Mouse (Mus musculus) lung, postnatal 10 days (tissue): ENCODE results near the gene Gm49322.

Experiments
- DNase-seq: peaks from one replicate; pipeline ENCODE4 v3.0.0; 2021

Gene Gm49322

DNA sequence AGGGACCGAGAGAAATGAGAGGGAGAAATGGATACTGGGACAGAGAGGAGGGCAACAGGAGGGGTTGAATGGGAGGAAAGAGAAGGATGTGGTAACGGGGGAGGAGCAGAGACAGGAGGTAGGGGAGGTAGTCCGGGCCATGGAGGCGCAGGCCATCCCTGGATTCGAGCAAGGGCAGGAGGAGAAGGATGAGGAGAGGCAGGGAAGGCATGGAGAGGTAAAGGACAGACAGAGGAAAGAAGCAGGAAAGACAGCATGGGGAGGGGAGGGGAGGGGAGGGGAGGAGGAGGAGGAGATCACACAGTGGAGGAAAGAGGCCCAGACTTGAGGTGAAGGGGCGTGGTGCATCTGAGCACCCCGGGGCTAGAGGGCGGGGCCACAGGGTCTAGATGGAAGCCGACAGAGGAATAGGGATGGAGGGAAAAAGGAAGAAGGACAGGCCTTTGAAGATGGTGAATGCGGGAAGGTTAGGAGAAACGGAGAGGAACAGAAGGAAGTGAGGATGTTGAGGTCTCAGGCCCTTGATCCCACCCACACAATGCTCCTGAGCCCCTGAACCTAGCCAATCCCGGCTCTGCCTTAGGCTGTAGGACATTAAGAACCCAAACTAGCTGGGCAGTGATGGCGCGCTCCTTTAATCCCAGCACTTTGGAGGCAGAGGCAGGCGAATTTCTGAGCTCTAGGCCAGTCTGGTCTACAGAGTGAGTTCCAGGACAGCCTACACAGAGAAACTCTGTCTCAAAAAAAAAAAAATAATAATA is 51.2 kb downstream of the Gm49322 start, which contains the start of gene Btbd2:
Btbd2 (minus strand) TSS at position 209 of the 761 bp plus-strand sequence.
- peak; percentile 45 for DNase-seq

GRCm38 (mm10) chr10:80658194-80658840 is 52.5 kb downstream of the Gm49322 start:
- DNase-seq: no peak

DNA sequence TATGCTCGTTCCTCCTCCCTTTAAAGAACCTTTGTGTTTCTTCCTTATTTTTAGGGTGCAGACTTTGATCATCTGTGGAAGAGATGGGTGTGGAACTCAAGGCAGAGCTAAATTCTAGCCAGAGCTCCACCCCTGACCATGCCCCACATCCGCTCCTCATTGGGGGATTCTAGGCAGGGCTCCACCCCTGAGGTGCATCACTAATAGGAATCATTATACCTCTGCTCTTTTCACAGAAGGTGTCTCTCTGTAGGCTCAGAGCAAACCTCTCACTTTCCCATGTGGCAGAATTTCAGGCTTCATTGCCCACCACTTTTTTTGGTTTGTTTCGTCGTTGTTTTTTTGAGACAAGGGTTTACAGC is 53.0 kb downstream of the Gm49322 start:
- no peak for DNase-seq

DNA sequence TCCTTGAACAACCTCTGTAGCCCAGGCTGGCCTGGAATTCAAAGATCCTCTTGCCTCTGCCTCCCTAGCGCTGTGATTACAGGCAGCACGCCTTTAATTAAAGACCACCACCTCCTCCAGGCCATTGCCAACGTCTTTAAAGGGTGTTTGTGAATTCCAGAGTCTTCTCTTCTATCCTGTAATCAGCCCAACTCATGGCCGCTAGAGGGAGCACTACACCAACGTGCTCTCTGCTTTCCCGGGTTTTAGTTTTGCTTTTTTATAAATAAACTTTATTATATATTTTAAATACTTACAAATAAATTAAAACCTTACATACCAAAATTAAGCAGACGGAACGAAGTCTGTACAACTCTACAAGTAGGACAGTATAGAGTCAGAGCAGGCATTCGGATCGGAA is 53.4 kb downstream of the Gm49322 start:
- peak; percentile 87 for DNase-seq

- peak; percentile 81 for DNase-seq
Measured at GRCm38 (mm10) chr10:80661149-80661548, 55.3 kb downstream of the Gm49322 start.

- DNase-seq: no peak
Measured at GRCm38 (mm10) chr10:80663485-80664196, 57.8 kb downstream of the Gm49322 start.

- peak; percentile 94 for DNase-seq
Measured at GRCm38 (mm10) chr10:80664197-80665015, 58.6 kb downstream of the Gm49322 start.

- peak; percentile 91 for DNase-seq
Measured at GRCm38 (mm10) chr10:80665016-80665380, 59.2 kb downstream of the Gm49322 start.
